Mouse (Mus musculus) G1E (cell line): ENCODE data around the gene Pafah1b1. TPM values are rescaled to one million over a fixed set of nuclear protein-coding genes. Genes with fewer than 3 reads are reported as not detected.

Experiments used
- ATAC-seq: 2 replicates; pipeline ENCODE4 v1.8.0; 2016; ENCODE audit warnings: mild to moderate bottlenecking; ENCODE audit not compliant: insufficient number of reproducible peaks, poor library complexity, low FRiP score, severe bottlenecking; ENCODE audit errors: extremely low read depth
- DNase-seq: peaks from one replicate; pipeline ENCODE4 v3.0.0; 2012; ENCODE audit warnings: low spot score
- H3K27me3 ChIP-seq: 2 replicates; pipeline ENCODE4 v1.6.1; 2012; ENCODE audit warnings: mild to moderate bottlenecking, low read length, inconsistent platforms; ENCODE audit not compliant: insufficient read depth
- H3K36me3 ChIP-seq: replicated peaks from 2 replicates; pipeline ENCODE3; 2012; ENCODE audit warnings: mild to moderate bottlenecking, inconsistent platforms
- H3K4me1 ChIP-seq: 2 replicates; pipeline ENCODE4 v1.6.1; 2012; ENCODE audit warnings: low read depth, low read length, inconsistent platforms, mixed read lengths; ENCODE audit not compliant: insufficient read depth
- H3K4me3 ChIP-seq: 2 replicates; pipeline ENCODE4 v1.5.1; 2012; ENCODE audit warnings: low read depth, mild to moderate bottlenecking, inconsistent platforms, low read length, moderate library complexity, mixed read lengths
- H3K9me3 ChIP-seq: replicated peaks from 2 replicates; pipeline ENCODE4 v1.6.1; 2012; ENCODE audit warnings: inconsistent platforms
- CTCF ChIP-seq: IDR thresholded peaks from 2 replicates; pipeline ENCODE4 v1.5.1; 2012; ENCODE audit warnings: low read depth, low read length, inconsistent platforms, mixed read lengths
- GATA1 ChIP-seq: IDR thresholded peaks from 2 replicates; pipeline ENCODE4 v1.6.1; 2012; ENCODE audit warnings: borderline replicate concordance, low read length, inconsistent platforms, mixed read lengths
- GATA2 ChIP-seq: IDR thresholded peaks from 2 replicates; pipeline ENCODE4 v1.6.1; 2012; ENCODE audit warnings: low read depth, low read length, inconsistent platforms, borderline replicate concordance
- POLR2AphosphoS5 ChIP-seq: IDR thresholded peaks from 2 replicates; pipeline ENCODE4 v1.6.1; 2012; ENCODE audit warnings: low read depth, low read length, inconsistent platforms; ENCODE audit not compliant: insufficient replicate concordance
- TAL1 ChIP-seq: conservative IDR thresholded peaks from 2 replicates; pipeline ENCODE4 v1.6.1; 2012; ENCODE audit warnings: low read depth, low read length, inconsistent platforms, mixed read lengths
- polyA plus RNA-seq: library from polyadenylated mRNA; stranded (reverse); fragments of >175 nt; gene quantifications from 2 replicates; pipeline ENCODE4 v1.2.3, GENCODE M21; 2012
- total RNA-seq, 2 experiments: library from RNA; stranded (forward) in 1 of 2; stranded (reverse) in 1 of 2; fragments of 200-1000 nt in 1 of 2; fragments of >200 nt in 1 of 2; fragmentation: Nextera tagmentation in 1 of 2; gene quantifications; 2 replicates each; pipeline ENCODE4 v1.2.3; 2014 to 2017

The Pafah1b1 gene
- total and polyA plus RNA-seq, 3 experiments = 10.0 to 115 (median 91.5) TPM

DNA sequence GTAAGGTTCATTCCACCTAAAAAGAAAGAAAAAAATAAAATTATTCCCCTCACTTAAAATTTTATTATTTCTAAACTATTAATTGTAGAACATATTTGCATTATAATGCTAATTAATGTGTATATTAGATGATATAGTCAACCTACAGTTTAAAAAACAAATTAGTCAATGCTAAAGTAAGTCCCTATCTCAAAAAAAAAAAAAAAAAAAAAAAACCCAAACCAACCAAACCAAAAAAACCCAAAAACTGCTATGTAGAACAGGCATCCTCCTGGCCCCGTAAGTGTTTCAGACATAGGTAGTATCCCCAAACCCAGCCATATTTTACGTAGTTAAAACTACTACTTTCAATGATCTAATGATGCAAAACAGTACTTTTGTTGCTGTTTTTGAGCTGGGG, 25.0 kb downstream of the Pafah1b1 start:
- H3K4me1 ChIP-seq = peaks cover 6% of the 10 kb centered on the region
- TF ChIP-seq TAL1 = no peak
- no peak for TF ChIP-seq GATA2
- no peak for TF ChIP-seq POLR2AphosphoS5
- TF ChIP-seq CTCF = no peak
- peaks cover 53% of the 10 kb centered on the region for H3K36me3 ChIP-seq
- ATAC-seq (no peak), DNase-seq (no peak)
- H3K4me3 ChIP-seq = no peak overlapping the region
- H3K27me3 ChIP-seq = no peaks in the 10 kb centered on the region
- H3K9me3 ChIP-seq = no peaks in the 10 kb centered on the region

DNA sequence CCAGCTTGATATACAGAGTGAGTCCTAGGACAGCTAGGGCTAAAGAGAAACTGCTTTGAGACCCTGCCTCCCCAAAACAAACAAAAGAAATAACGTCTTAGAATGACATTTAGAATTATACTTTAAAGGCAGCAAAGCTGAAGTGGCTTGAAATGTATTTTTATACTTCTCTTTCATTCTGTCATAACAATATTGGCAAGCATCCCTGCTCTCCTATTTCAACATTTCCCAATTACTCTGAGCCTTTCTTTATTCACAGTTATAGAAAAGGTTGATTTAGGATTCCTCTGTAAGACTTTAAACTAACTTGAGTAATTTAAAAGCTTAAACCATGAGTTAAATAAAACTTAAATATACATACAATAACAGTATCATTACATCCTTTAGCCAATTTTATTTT, 32.3 kb downstream of the Pafah1b1 start:
- TF ChIP-seq POLR2AphosphoS5 (no peak), CTCF (no peak), GATA2 (no peak), TAL1 (no peak), GATA1 (no peak)
- no peak for DNase-seq
- no peak for ATAC-seq
- peaks cover 65% of the 10 kb centered on the region for H3K36me3 ChIP-seq
- no peaks in the 10 kb centered on the region for H3K9me3 ChIP-seq
- no peaks in the 10 kb centered on the region for H3K27me3 ChIP-seq
- H3K4me3 ChIP-seq = no peak overlapping the region
- H3K4me1 ChIP-seq = peaks cover 3% of the 10 kb centered on the region; the same call in 1 of the 2 replicates

DNA sequence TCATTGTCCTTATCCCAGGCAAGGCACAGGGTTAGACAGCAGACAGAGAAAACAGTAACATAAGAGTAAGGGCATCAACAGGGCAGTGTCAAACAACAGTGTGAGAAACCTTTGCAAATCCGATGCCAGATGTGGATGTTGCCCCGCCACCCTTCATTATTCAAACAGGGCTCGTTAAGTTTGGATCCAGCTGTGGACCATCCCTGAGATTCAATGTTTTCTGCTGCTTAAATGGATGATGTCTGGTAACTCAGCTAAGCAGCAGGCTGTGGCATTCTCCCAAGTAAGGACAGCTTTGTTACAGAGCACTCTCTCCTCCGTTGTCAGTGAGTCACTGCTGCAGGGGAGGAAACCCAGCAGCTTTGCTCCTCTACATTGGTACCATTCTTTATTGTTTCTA, 49.3 kb downstream of the Pafah1b1 start:
- peaks cover 90% of the 10 kb centered on the region for H3K36me3 ChIP-seq

DNA sequence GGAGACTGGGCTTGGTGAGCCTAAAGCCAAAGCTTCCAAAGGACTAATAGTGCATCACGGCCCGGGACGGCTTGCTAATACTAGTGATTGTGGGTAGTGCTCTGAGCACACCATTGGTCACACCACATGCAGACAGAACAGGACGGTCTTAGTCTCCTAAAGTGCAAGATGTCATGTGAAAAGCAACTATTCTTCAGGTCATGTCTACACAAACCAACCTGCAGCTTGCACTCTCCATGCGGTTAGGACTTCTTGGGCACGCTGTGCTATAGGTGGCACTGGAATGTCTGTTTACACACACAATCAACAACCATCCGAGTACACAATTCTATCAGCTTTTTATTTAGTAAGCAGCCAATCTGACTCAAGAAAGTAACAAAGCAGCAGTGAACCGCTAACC, 49.8 kb downstream of the Pafah1b1 start:
- Histone ChIP-seq H3K4me3 (no peak overlapping the region), H3K36me3 (peaks cover 90% of the 10 kb centered on the region), H3K4me1 (peaks cover 25% of the 10 kb centered on the region; the same call in 1 of the 2 replicates), H3K27me3 (no peaks in the 10 kb centered on the region), H3K9me3 (no peaks in the 10 kb centered on the region)
- DNase-seq (no peak), ATAC-seq (no peak)
- TF ChIP-seq GATA2 (no peak), POLR2AphosphoS5 (no peak), TAL1 (no peak), GATA1 (no peak), CTCF (no peak)

More for the DNA sequence above, 49.3 kb downstream of the Pafah1b1 start:
- Histone ChIP-seq H3K4me3 (no peak overlapping the region), H3K27me3 (no peaks in the 10 kb centered on the region), H3K4me1 (peaks cover 22% of the 10 kb centered on the region; the same call in 1 of the 2 replicates), H3K9me3 (no peaks in the 10 kb centered on the region)
- no peak for DNase-seq
- ATAC-seq = no peak
- TF ChIP-seq GATA1 (no peak), GATA2 (no peak), CTCF (no peak), TAL1 (no peak), POLR2AphosphoS5 (no peak)

DNA sequence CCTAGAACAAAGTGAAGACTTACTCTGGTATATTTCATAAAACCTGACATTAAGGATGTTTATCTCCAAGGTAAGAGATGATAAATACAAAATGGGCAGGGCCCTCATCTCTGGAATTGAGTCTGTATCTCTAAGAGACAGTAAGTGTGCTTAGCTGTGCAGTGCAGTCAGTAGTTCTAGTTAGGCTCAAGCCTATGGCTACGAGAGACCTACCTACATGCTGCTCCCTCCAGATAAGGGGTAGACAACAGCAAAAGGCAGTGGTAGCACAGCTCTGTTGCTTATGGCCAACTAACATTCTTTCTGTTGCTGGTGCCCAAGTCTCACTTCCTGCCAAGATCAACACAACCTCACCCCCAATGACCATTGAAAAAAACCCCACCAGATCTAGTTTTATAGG, 50.9 kb downstream of the Pafah1b1 start:
- Histone ChIP-seq H3K9me3 (no peaks in the 10 kb centered on the region), H3K36me3 (peaks cover 92% of the 10 kb centered on the region), H3K4me1 (peaks cover 25% of the 10 kb centered on the region; the same call in 1 of the 2 replicates), H3K4me3 (no peak overlapping the region), H3K27me3 (no peaks in the 10 kb centered on the region)
- ATAC-seq (peak; percentile 22; the same call in 1 of the 2 replicates), DNase-seq (no peak)
- TF ChIP-seq CTCF (no peak), TAL1 (peak; percentile 17; the same call in 1 of the 2 replicates)

DNA sequence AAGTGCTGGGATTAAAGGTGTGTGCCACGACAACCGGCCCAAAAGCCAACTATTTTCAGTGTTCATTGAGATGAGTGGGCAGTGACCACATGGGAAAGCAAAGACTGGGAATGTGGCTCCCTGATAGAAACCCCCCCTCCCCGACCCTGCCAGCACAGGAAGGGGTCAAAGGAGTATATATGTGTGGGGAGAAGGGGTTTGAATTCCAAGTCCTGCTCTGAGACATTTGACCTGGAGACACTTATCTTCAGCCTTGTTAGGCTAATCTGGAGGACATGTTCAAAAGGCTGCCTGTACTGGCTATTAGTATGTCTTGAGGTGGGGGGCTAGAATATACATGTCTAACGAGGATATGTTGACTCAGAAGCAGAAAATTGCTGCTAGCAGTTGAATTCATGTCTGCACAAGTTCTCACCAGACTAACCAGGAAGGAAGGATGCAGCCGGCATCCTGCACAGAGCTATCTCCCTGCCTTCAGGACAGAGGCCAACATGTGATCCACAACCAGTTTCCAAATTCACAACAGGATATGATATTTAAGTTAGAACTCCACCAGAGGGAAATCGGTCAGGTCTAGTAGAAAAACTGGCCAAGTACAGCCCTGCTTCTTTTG, 51.5 kb downstream of the Pafah1b1 start:
- H3K36me3 ChIP-seq = peaks cover 92% of the 10 kb centered on the region
- H3K27me3 ChIP-seq = no peaks in the 10 kb centered on the region
- peaks cover 25% of the 10 kb centered on the region; the same call in 1 of the 2 replicates for H3K4me1 ChIP-seq
- no peaks in the 10 kb centered on the region for H3K9me3 ChIP-seq
- DNase-seq (no peak), ATAC-seq (no peak)
- TF ChIP-seq POLR2AphosphoS5 (no peak; the same call in 1 of the 2 replicates), CTCF (no peak), GATA1 (no peak), GATA2 (no peak), TAL1 (no peak)
- no peak overlapping the region for H3K4me3 ChIP-seq

DNA sequence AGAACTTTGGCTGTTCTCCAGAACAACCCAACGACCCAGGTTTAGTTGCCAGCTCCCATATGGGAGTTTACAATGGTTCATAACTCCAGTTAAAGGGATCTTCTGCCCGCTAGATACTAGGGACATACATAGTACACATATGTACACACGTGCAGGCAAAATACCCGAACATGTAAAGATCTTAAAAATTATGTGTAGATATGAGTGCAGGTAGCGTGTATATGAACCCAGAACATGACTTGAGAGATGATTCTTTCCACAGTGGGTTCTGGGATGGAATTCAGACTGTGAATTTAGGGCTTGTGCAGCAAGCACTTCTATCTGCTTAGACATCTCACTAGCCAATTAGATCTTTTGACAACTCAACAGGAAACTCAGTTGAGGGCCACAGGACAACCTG, 52.6 kb downstream of the Pafah1b1 start:
- TF ChIP-seq GATA1 = no peak
- TF ChIP-seq POLR2AphosphoS5 = no peak; the same call in 1 of the 2 replicates
- TF ChIP-seq TAL1 = no peak
- no peak for TF ChIP-seq CTCF
- TF ChIP-seq GATA2 = no peak
- Histone ChIP-seq H3K4me1 (peaks cover 25% of the 10 kb centered on the region; the same call in 1 of the 2 replicates), H3K9me3 (no peaks in the 10 kb centered on the region), H3K27me3 (no peaks in the 10 kb centered on the region), H3K4me3 (no peak overlapping the region), H3K36me3 (peaks cover 92% of the 10 kb centered on the region)
- ATAC-seq = no peak
- no peak for DNase-seq
